Mouse (Mus musculus) liver, embryonic 14.5 days (tissue): Measurements from ENCODE around the gene Ttll6. TPM values are rescaled to one million over a fixed set of nuclear protein-coding genes. Genes with fewer than 3 reads are reported as not detected.

Source experiments
- ATAC-seq: fragments of 200-750 bp; cut with Nextera tagmentation; 2 replicates; pipeline ENCODE4 v1.8.0; 2017; ENCODE audit warnings: moderate number of reproducible peaks, mild to moderate bottlenecking, moderate library complexity; ENCODE audit not compliant: insufficient read depth
- DNase-seq, 3 experiments: peaks; one replicate each; pipeline ENCODE4 v3.0.0-alpha.2; 2012 to 2013; ENCODE audit warnings: low read depth in 3 of 3, low spot score in 3 of 3
- H3K27ac ChIP-seq: fragments of 300-500 bp; sonication (generic); 2 replicates; pipeline ENCODE4 v1.5.1; 2014; ENCODE audit warnings: moderate library complexity, mild to moderate bottlenecking, control low read depth, inconsistent platforms
- H3K27me3 ChIP-seq: fragments of 300-500 bp; sonication (generic); 2 replicates; pipeline ENCODE4 v1.6.1; 2014; ENCODE audit warnings: mild to moderate bottlenecking, low read length, moderate library complexity; ENCODE audit not compliant: control insufficient read depth, insufficient read depth
- H3K36me3 ChIP-seq: fragments of 300-500 bp; sonication (generic); replicated peaks from 2 replicates; pipeline ENCODE4 v1.6.1; 2014; ENCODE audit warnings: low read depth; ENCODE audit not compliant: control insufficient read depth, insufficient read depth
- H3K4me1 ChIP-seq, 2 experiments: fragments of 200-500 bp in 1 of 2; fragments of 300-500 bp in 1 of 2; sonication (generic) in 1 of 2; replicated peaks; 2 replicates each; pipeline ENCODE4 v1.6.1; 2012 to 2014; ENCODE audit warnings: antibody characterized with exemption in 1 of 2, inconsistent platforms in 1 of 2, low read length in 1 of 2; ENCODE audit not compliant: control insufficient read depth in 2 of 2, insufficient read depth in 2 of 2
- H3K4me2 ChIP-seq: fragments of 300-500 bp; sonication (generic); 2 replicates; pipeline ENCODE4 v1.6.1; 2014; ENCODE audit warnings: low read depth, mild to moderate bottlenecking, control low read depth, moderate library complexity
- H3K4me3 ChIP-seq, 2 experiments: fragments of 200-500 bp in 1 of 2; fragments of 300-500 bp in 1 of 2; sonication (generic) in 1 of 2; 2 replicates each; pipeline ENCODE4 v1.5.1; 2012 to 2014; ENCODE audit warnings: low read depth in 2 of 2, low read length in 2 of 2, mild to moderate bottlenecking in 2 of 2, control low read depth in 1 of 2, inconsistent platforms in 1 of 2, moderate library complexity in 1 of 2; ENCODE audit not compliant: insufficient read depth in 1 of 2
- H3K9ac ChIP-seq: fragments of 300-500 bp; sonication (generic); replicated peaks from 2 replicates; pipeline ENCODE4 v1.6.1; 2014; ENCODE audit warnings: mild to moderate bottlenecking, control low read depth, moderate library complexity
- H3K9me3 ChIP-seq: fragments of 300-500 bp; sonication (generic); 2 replicates; pipeline ENCODE4 v1.6.1; 2016; ENCODE audit warnings: low read length, mixed read lengths; ENCODE audit not compliant: control insufficient read depth
- CTCF ChIP-seq: IDR thresholded peaks from 2 replicates; pipeline ENCODE4 v1.5.1; 2016; ENCODE audit warnings: antibody characterized with exemption, low read depth, control low read depth
- EP300 ChIP-seq: IDR thresholded peaks from 2 replicates; pipeline ENCODE4 v1.6.1; 2016; ENCODE audit warnings: antibody characterized with exemption, low read depth
- WGBS: fragments of 180-500 bp; shearing (Covaris S2); extraction: QIAGEN DNeasy Blood & Tissue Kit; methylation state at CpG from one replicate; pipeline ENCODE4 v1.1.7; 2014; ENCODE audit not compliant: insufficient replicate concordance; 5-methylcytosine and 5-hydroxymethylcytosine counted together
- polyA plus RNA-seq, 2 experiments: library from polyadenylated mRNA; depleted of rRNA in 1 of 2; stranded (reverse) in 1 of 2; unstranded in 1 of 2; fragments of >200 nt; fragmentation: Nextera tagmentation in 1 of 2; extraction: Ambion mirVana in 1 of 2; gene quantifications; 2 replicates each; pipeline versions ENCODE4 v1.2.1 to v1.2.3; 2012 to 2014

The Ttll6 gene
- polyA plus RNA-seq, 2 experiments, result not detected

DNA sequence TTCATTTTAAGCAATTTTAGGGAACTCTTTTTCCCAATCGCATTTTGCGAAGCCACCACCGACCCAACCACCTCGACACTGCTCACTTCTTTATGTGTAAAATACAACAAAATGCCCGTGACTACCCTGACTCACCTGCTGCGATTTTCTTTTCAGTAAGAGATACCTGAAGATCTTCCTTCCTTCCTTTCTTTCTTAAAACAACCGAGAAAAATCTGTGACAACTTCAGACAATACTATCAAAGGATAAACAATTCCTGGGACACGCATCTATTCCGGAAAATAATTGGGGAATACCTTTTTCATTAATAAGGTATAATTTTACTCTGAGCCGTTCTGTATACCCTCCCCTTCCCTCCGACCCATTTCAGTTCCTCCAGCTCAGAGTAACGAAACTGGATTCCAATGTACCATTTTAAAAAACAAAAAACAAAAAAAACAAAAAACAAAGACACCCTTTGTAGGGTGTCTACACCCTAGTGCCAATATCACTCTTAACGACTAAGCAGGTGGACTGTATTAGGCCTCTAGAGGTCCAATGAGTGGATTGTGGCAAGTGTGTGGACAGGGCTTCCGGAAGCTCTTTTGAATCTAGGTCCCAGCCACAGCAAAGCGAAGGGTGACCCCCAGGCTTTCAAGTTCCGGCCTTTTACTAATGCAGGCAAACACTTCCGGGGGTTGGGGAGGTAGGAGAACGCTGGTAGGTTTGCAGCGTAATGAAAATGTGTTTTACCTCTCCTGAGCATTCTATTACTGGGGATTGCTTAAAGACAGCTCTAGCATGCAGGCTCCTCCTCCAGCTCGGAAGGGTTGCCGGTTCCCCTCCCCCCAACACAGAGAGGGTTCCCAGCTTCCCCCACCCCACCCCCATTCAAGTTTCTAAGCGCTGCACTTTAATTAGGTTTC, 65.8 kb downstream of the Ttll6 start:
- Histone ChIP-seq H3K27me3 (peaks cover 99% of the 10 kb centered on the region), H3K27ac (no peak overlapping the region), H3K4me2 (no peak overlapping the region)

DNA sequence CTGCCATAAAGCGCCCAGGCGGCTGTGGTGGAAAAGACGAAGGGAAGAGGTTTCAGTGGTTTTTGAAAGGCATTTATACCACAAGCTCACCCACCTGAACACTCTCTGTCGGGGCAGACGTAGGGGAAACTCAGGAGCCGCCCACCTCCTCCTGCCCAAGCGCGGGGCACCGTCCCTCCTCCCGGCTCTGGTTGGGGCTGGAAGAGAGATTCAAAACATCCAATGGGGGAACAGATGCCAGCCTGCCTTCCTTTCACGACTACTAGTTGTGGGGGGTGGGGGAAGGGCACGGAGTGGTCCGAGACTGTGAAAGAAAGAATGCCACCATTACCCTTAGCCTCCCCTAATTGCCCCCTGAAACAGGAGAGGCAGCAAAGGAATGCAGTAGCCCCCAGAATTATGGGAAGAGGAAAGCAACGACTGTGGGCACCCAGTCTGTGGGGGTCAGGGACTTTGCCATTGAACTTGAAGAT, 66.6 kb downstream of the Ttll6 start:
- H3K4me3 ChIP-seq, result no peak overlapping the region
- no peak overlapping the region for H3K4me2 ChIP-seq
- H3K9me3 ChIP-seq, result no peaks in the 10 kb centered on the region
- 1% methylated on average over 14 of the region's 14 CpGs for WGBS
- no peak overlapping the region for H3K27ac ChIP-seq
- ATAC-seq, result no peak
- H3K36me3 ChIP-seq, result no peaks in the 10 kb centered on the region
- TF ChIP-seq EP300, result no peak
- no peak for TF ChIP-seq CTCF
- no peak overlapping the region for H3K9ac ChIP-seq
- H3K27me3 ChIP-seq, result peaks cover 99% of the 10 kb centered on the region
- no peaks in the 10 kb centered on the region for H3K4me1 ChIP-seq
- no peak for DNase-seq

More for the DNA sequence above, 65.8 kb downstream of the Ttll6 start:
- no peak overlapping the region for H3K9ac ChIP-seq
- no peak for ATAC-seq
- no peaks in the 10 kb centered on the region for H3K36me3 ChIP-seq
- DNase-seq, result no peak
- H3K4me1 ChIP-seq, result no peaks in the 10 kb centered on the region
- 4% methylated on average over 22 of the region's 22 CpGs for WGBS
- H3K9me3 ChIP-seq, result no peaks in the 10 kb centered on the region
- no peak for TF ChIP-seq CTCF
- TF ChIP-seq EP300, result no peak
- H3K4me3 ChIP-seq, result no peak overlapping the region

DNA sequence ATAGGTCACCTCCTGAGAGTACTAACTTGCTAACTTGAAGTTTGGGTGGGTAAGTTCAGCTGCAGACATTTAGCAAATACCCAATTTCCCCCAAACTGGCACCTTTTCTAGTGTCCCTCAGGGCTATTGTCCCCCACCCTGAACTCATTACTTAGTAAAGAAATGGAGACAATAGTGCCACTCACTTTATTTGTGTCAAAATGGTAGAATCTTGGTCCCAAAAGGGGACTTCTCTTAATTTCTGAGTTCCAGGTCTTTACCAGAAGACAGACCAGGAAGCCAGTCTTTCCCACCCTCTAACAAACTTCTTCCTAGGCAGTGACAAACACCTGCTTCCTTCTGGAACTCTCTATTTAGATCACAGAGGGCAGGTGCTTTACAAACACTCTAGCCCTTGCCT, 68.2 kb downstream of the Ttll6 start:
- H3K9me3 ChIP-seq, result no peaks in the 10 kb centered on the region
- TF ChIP-seq CTCF, result no peak
- TF ChIP-seq EP300, result no peak
- no peak overlapping the region for H3K9ac ChIP-seq
- H3K4me3 ChIP-seq, result no peak overlapping the region
- H3K4me1 ChIP-seq, result no peaks in the 10 kb centered on the region
- peaks cover 99% of the 10 kb centered on the region for H3K27me3 ChIP-seq
- no peaks in the 10 kb centered on the region for H3K36me3 ChIP-seq
- no peak overlapping the region for H3K4me2 ChIP-seq
- no peak for ATAC-seq
- no peak overlapping the region for H3K27ac ChIP-seq
- no peak for DNase-seq

DNA sequence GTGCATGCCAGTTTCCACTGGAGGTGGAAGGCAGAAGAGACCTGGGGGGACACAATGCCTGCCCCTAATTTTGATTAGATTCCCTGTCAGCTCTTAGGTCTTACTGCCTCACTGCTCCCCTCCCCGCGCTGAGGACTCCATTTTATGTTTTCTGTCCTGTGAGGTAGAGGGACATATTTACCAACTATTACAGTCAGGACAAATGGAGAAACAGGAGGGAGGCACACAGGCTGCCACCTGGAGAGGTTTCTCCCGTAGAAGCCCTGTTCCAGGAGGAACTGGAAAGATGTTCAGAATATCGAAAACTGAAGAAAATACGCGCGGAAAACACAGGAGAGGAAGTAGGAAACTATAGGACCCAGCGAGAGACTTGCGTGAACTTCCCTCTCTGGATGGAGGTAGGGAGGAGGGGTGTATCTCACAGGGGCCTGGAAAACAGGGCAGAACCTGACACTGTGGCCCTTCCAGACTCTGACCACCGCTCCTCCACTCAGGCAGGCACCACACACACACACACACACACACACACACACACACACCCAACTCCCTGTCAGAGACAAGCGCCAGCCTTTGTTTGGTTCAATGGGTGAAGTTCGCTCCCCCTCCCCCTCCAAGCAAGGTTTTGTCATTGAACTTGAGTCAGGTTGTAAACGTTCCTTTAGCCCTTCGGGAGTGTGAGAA, 69.0 kb downstream of the Ttll6 start:
- ATAC-seq (no peak), DNase-seq (no peak)
- peaks cover 99% of the 10 kb centered on the region for H3K27me3 ChIP-seq
- no peaks in the 10 kb centered on the region for H3K36me3 ChIP-seq
- H3K27ac ChIP-seq, result no peak overlapping the region
- H3K4me3 ChIP-seq, result no peak overlapping the region
- TF ChIP-seq EP300 (no peak), CTCF (no peak)
- H3K9me3 ChIP-seq, result no peaks in the 10 kb centered on the region
- no peak overlapping the region for H3K9ac ChIP-seq
- no peaks in the 10 kb centered on the region for H3K4me1 ChIP-seq
- H3K4me2 ChIP-seq, result no peak overlapping the region
- WGBS, result 3% methylated on average over 14 of the region's 14 CpGs

DNA sequence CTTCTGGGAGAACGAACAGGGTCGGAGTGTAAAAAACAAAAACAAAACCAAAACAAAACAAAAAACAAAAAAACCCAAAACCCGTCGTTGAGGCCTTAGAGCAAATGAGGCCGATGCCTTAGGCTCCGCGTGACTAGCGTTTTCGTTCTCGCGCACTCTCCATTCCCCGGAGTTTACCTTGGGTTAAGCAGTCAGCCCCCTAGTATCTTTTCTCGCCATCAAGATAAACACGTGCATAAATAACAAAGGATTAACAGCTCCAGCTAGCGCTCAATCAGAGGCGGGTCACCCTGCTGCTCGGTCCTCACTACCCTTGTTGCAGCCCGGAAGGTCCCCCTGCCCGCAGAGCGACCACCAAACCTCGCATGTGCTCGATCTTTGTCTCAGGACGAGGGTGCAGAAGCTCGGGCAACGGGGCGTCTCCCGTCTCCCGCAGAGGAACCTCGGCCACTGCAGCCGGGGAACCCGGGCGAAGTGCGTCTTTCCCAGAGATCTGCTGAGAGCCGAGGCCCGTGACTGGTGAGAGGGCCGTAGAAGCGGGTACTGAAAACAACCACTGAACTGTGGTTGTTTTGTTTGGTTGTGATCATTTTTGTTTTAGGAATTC, 69.7 kb downstream of the Ttll6 start:
- H3K4me1 ChIP-seq, result no peaks in the 10 kb centered on the region
- ATAC-seq (no peak), DNase-seq (no peak)
- 2% methylated on average over 37 of the region's 37 CpGs for WGBS
- no peaks in the 10 kb centered on the region for H3K36me3 ChIP-seq
- no peak overlapping the region for H3K9ac ChIP-seq
- H3K9me3 ChIP-seq, result no peaks in the 10 kb centered on the region
- TF ChIP-seq EP300, result no peak
- no peak for TF ChIP-seq CTCF
- no peak overlapping the region for H3K4me3 ChIP-seq
- peaks cover 97% of the 10 kb centered on the region for H3K27me3 ChIP-seq
- H3K4me2 ChIP-seq, result no peak overlapping the region
- no peak overlapping the region for H3K27ac ChIP-seq
